Mouse (Mus musculus) erythroid progenitor cell, adult 5-6 weeks (primary cell): ENCODE results near the gene Gng12. TPM values are rescaled to one million over a fixed set of nuclear protein-coding genes. Genes with fewer than 3 reads are reported as not detected.
"Not testable (repeated sequence)": the region's sequence is repeated elsewhere in the genome, so short reads cannot be mapped to it uniquely, and the experiment has no call there.

Source experiments
- ATAC-seq: replicated peaks from 2 replicates; pipeline ENCODE4 v1.8.0; 2016; ENCODE audit warnings: moderate number of reproducible peaks, mild to moderate bottlenecking, moderate TSS enrichment, inconsistent platforms; ENCODE audit not compliant: poor library complexity, low FRiP score, severe bottlenecking
- total RNA-seq, 2 experiments: library from RNA; stranded (forward) in 1 of 2; stranded (reverse) in 1 of 2; fragments of 150-400 nt in 1 of 2; fragments of 186-747, 209-891 nt in 1 of 2; gene quantifications; 2 replicates each; pipeline versions ENCODE4 v1.2.3 to v1.2.4; 2015 to 2017; ENCODE audit warnings: low replicate concordance in 2 of 2

The Gng12 gene
- total RNA-seq, 2 experiments from 2014 or later, result 4.9 to 30.2 TPM

GRCm38 (mm10) chr6:66948848-66949247, 52.7 kb downstream of the Gng12 start:
- no peak for ATAC-seq

- ATAC-seq, result no peak
Measured at GRCm38 (mm10) chr6:66951726-66952418, 55.7 kb downstream of the Gng12 start.

DNA sequence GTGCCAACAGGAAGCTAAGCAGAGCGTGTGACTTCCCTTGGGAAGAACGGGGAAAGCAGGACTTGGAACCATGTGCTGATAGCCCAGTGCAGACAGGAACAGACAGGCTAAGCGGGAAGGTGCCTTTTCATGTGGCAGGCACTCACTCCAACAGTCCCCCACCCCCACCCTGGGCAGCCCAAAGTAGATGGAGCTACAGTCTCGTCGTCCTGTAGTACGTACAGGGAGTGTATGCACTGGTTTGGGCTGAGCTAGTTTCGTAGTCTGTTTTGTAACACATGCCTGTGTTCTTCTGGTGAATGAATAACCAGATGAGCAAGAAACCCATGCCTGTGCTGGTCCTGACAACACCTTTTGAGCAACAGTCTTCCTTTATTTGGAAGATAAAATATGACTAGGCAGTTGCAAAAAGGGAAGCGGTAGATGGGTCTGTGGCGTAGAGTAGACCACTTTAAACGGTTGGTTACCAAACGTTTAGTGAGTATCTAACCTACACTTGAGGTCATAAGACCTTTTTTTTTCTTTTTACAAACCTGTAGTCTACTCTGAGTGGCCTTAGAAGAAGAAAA, 57.8 kb downstream of the Gng12 start:
- ATAC-seq, result no peak

DNA sequence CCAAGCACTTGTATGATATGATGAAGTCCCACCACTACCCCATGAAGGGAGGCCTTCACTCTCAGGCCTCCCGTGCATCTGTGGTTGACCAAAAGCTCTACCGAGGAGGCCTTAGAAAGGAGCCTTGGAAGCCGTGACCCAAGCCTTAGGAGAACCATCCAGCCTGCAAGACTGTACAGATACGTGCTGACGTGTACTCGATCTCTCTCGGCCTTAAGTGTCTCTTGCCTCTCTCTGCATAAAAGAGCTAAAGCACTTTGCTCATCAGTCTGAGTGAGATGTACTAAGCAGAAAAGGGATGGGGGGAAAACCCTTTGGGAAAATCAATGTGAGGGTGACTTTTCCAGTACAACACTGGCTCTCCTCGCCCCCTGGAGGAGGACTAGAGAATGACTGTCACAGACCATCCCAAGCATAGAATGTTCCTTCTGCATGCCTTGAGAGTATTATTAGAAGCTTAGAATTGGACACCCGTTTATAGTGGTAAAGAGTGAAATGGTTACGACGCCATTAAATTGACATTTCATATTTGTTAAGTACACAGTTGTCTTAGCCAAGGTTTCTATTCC, 59.0 kb downstream of the Gng12 start:
- peak; percentile 81 for ATAC-seq

- ATAC-seq, result no peak
Measured at GRCm38 (mm10) chr6:66958466-66959235, 62.5 kb downstream of the Gng12 start.

DNA sequence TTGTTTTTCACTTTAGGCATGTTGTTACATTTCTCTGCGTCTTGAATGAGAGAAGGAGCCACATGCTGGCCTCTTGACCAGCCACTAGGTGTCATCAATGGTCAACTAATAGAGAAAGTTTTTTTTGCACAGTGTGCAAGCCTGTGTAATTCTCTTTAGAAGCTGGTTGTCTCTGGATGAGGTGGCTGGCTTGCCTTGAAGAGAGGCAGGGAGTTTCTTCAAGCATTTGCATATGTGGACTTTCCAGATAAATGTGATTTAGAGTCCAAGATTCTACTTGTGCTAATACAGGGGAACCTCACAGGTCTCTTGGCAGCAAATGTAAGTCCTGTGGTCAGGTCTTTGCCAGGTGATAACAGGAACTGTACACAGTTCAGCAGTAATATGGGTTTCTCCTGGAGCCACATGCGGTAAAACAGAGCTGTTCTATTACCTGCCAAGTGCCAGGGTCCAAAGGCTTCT, 66.4 kb downstream of the Gng12 start:
- peak; percentile 81 for ATAC-seq

- no peak for ATAC-seq
Measured at GRCm38 (mm10) chr6:66963068-66963467, 66.9 kb downstream of the Gng12 start.

DNA sequence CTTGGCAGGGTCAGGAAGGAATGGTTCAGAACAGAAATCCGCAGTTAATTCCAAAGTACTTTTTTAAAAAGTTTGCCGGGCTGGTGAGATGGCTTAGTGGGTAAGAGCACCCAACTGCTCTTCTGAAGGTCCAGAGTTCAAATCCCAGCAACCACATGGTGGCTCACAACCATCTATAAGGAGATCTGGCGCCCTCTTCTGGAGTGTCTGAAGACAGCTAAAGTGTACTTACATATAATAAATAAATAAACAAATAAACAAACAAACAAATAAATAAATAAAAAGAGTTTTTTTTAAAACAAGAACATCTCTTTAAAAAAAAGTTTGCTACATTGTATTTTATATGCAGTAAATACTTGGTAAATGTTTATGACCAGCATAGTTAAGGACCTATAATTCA, 67.5 kb downstream of the Gng12 start:
- not testable (repeated sequence) for ATAC-seq

- no peak for ATAC-seq
Measured at GRCm38 (mm10) chr6:66964222-66964621, 68.0 kb downstream of the Gng12 start.

GRCm38 (mm10) chr6:66965203-66965602, 69.0 kb downstream of the Gng12 start:
- no peak for ATAC-seq

- ATAC-seq, result no peak
Measured at GRCm38 (mm10) chr6:66967788-66968187, 71.6 kb downstream of the Gng12 start.

GRCm38 (mm10) chr6:66969446-66969845, 73.2 kb downstream of the Gng12 start:
- ATAC-seq, result no peak

DNA sequence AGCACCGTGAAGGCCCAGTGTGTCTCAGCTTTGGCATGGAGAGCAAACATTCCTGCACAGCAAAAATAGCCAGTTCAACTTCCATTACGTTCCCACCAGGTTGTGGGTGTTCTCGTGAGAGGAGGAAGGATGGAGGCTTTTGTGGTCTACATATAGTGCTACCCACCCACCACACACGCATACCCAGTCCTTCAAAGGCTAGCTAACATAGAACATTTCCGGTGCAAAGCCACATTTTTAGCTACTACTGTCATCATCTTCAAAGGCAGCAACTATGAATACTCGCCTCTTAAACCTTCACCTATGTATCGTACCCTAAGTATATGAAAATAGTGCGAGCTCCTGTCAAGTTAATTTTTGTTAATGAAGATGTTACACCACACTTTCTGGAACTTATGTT, 76.1 kb downstream of the Gng12 start:
- no peak for ATAC-seq

DNA sequence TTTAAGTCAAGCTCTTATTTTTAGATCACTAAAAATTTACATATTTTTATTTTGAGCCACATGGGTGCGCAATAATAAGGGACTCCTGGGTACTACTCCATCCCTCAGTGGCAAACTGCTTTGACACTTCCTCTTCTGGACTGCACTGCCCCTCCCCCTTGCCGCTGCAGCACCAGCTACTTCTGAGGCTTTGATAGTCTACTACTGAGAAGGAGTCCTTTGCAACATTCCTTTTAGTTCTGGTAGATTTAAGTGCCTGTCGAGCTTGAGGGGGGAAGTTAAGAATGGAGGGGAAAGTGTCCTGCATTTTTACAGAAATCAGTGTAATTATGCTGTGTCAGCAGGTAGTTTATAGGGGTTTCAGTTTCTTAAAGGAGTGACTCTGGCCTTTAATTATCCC, 77.0 kb downstream of the Gng12 start:
- no peak for ATAC-seq

DNA sequence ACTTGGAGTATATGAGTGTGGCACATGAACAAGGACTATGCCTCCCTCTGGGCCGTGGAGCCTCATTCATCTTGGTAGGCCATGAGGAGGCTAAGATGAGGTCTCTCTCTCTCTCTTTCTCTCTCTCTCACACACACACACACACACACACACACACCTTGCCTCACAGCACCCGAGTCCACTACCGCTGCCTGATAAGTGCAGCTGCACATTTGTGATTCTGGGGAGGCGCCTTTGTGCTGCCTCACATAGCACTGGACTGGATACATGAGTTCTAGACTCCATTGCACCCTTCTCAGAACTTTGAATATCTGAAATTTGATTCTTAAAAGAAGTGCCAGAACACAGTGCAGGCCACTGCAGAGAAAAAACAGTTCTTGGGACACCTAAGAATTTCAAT, 79.3 kb downstream of the Gng12 start:
- ATAC-seq, result peak; percentile 40; the same call in 1 of the 2 replicates

GRCm38 (mm10) chr6:66979197-66979596, 83.0 kb downstream of the Gng12 start:
- ATAC-seq, result no peak

GRCm38 (mm10) chr6:66980040-66980439, 83.8 kb downstream of the Gng12 start:
- ATAC-seq, result no peak

- no peak for ATAC-seq
Measured at GRCm38 (mm10) chr6:66981366-66981765, 85.2 kb downstream of the Gng12 start.

DNA sequence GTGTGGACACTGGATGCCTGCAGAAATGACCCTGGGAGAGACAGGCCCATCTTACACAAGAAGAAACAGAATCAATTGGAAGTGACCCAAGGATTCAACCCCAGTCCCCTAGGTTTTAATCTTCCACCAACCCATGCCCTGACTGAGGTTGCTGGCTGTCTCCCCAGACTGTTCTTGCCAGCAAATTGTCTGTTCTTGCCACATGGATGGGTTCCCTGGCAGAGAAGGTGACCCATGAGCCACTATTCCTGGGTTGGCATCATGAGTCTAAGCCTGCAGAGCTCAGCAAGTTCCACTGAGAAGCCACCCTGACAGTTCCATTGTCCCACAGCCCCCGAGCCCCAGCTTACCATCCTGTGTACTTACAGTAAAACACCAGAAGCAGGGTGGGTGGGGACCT, 85.7 kb downstream of the Gng12 start:
- no peak for ATAC-seq

- no peak for ATAC-seq
Measured at GRCm38 (mm10) chr6:66984079-66984478, 87.9 kb downstream of the Gng12 start.

- ATAC-seq, result no peak
Measured at GRCm38 (mm10) chr6:66984672-66985071, 88.5 kb downstream of the Gng12 start.
